ENCODE assay signal across 14 mouse cellular contexts in the genomic region with DNA sequence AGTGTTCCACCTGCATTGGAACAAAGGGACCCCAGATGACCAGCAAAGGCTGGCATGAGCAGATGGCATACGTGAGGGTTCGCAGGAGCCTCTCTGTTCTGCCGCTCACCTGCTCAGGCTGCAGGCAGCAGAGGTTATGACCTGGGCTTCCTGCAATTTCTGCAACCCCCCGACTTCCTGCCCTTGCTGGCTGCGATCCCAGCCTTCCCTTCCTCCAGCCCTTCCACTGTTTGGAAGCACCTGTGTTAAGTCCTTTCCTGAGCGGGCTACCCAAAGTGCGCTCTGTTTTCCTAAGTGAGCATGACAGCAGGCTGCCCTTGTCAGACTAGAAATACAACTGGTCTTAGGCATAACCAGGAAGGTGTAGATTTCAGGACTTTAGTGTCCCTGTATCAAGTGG. TPM values are rescaled to one million over a fixed set of nuclear protein-coding genes. Genes with fewer than 3 reads are reported as not detected.
A peak's percentile ranks its signal among the peaks of the same experiment; 100 is the strongest.
DNase-seq lines count a peak whose midpoint lies in the region; ATAC-seq and TF ChIP-seq lines count a peak whose summit lies in the region.
"Had no signal": no experiment of that assay in that cellular context is flagged by ENCODE, and none has a peak within 500 bp of the region (broad histone marks: within the 10 kb centered on the region; RNA-seq: fewer than 3 reads in every experiment).

No protein-coding gene starts in this region.

- WGBS in forebrain, embryonic 16.5 days: 91% methylated on average over 7 of the region's 7 CpGs
- WGBS in forebrain, embryonic 11.5 days: 90% methylated on average over 7 of the region's 7 CpGs
- WGBS in kidney, adult 2 months: 59% methylated on average over 7 of the region's 7 CpGs
- WGBS in heart, embryonic 15.5 days: 66% methylated on average over 7 of the region's 7 CpGs
- 76% methylated on average over 7 of the region's 7 CpGs for WGBS in liver, embryonic 13.5 days (ENCODE audit: insufficient replicate concordance)
- whole genome bisulfite sequencing in hindbrain, embryonic 16.5 days: 88% methylated on average over 7 of the region's 7 CpGs

- H3K27me3 ChIP-seq in forebrain, embryonic 16.5 days (replicated peaks; ENCODE audit: control insufficient read depth, insufficient read depth, low read length): no peaks in the 10 kb centered on the region
- no peaks in the 10 kb centered on the region for H3K27me3 ChIP-seq in forebrain, embryonic 11.5 days (ENCODE audit: control insufficient read depth, insufficient read depth, low read length)
- no peaks in the 10 kb centered on the region for H3K27me3 ChIP-seq in kidney, adult 2 months (replicated peaks; ENCODE audit: control insufficient read depth, insufficient read depth, low read length)
- H3K27me3 ChIP-seq in heart, embryonic 15.5 days: no peaks in the 10 kb centered on the region
- no peaks in the 10 kb centered on the region for H3K27me3 ChIP-seq in liver, embryonic 13.5 days
- H3K27me3 ChIP-seq in hindbrain, embryonic 16.5 days (replicated peaks; ENCODE audit: control insufficient read depth, insufficient read depth, low read length): no peaks in the 10 kb centered on the region
- H3K27me3 ChIP-seq: hindbrain, embryonic 15.5 days; midbrain, embryonic 12.5 days; Patski had no signal

- DNase-seq in forebrain, embryonic 11.5 days (ENCODE audit: low spot score): no peak
- DNase-seq in kidney, postnatal 4 days: peak; percentile 36 to 46
- no peak for DNase-seq in kidney, adult 2 months
- DNase-seq in liver, embryonic 13.5 days: no peak
- no peak for DNase-seq in spleen, adult 12 weeks (ENCODE audit: low spot score)
- DNase-seq: cerebellum, adult 8-10 months had no signal

- H3K36me3 ChIP-seq in forebrain, embryonic 16.5 days (ENCODE audit: control insufficient read depth, insufficient read depth): peaks cover 18% of the 10 kb centered on the region
- no peaks in the 10 kb centered on the region; the same call in 1 of the 2 replicates for H3K36me3 ChIP-seq in forebrain, embryonic 11.5 days (ENCODE audit: control insufficient read depth, insufficient read depth, low read length)
- H3K36me3 ChIP-seq in kidney, adult 2 months (ENCODE audit: control insufficient read depth, insufficient read depth, low read length): no peaks in the 10 kb centered on the region; the same call in 1 of the 2 replicates
- H3K36me3 ChIP-seq in heart, embryonic 15.5 days: peaks cover 20% of the 10 kb centered on the region
- peaks cover 48% of the 10 kb centered on the region for H3K36me3 ChIP-seq in liver, embryonic 13.5 days
- H3K36me3 ChIP-seq in hindbrain, embryonic 16.5 days (ENCODE audit: control insufficient read depth, insufficient read depth, low read length): peaks cover 13% of the 10 kb centered on the region; the same call in 1 of the 2 replicates

- H3K9me3 ChIP-seq in forebrain, embryonic 16.5 days (ENCODE audit: control insufficient read depth, low read length): no peaks in the 10 kb centered on the region; the same call in 1 of the 2 replicates
- no peaks in the 10 kb centered on the region for H3K9me3 ChIP-seq in forebrain, embryonic 11.5 days (ENCODE audit: control insufficient read depth, low read length)
- no peaks in the 10 kb centered on the region for H3K9me3 ChIP-seq in heart, embryonic 15.5 days (replicated peaks)
- no peaks in the 10 kb centered on the region for H3K9me3 ChIP-seq in liver, embryonic 13.5 days (replicated peaks)
- no peaks in the 10 kb centered on the region for H3K9me3 ChIP-seq in hindbrain, embryonic 16.5 days (ENCODE audit: control insufficient read depth, low read length)
- H3K9me3 ChIP-seq: hindbrain, embryonic 15.5 days; midbrain, embryonic 12.5 days had no signal

- TF ChIP-seq POLR2A in kidney, adult 2 months (IDR thresholded peaks at IDR 0.05; ENCODE audit: low read depth, low read length): no peak

- no peak overlapping the region for H3K9ac ChIP-seq in forebrain, embryonic 16.5 days (replicated peaks; ENCODE audit: low read depth, low read length)
- no peak overlapping the region for H3K9ac ChIP-seq in forebrain, embryonic 11.5 days (ENCODE audit: low read length)
- H3K9ac ChIP-seq in heart, embryonic 15.5 days: no peak overlapping the region
- no peak overlapping the region for H3K9ac ChIP-seq in liver, embryonic 13.5 days
- no peak overlapping the region for H3K9ac ChIP-seq in hindbrain, embryonic 16.5 days (ENCODE audit: low read depth, low read length)
- H3K9ac ChIP-seq: hindbrain, embryonic 15.5 days; midbrain, embryonic 12.5 days had no signal

- H3K27ac ChIP-seq in forebrain, embryonic 16.5 days (ENCODE audit: low read length): peak overlapping the region; percentile 36
- no peak overlapping the region for H3K27ac ChIP-seq in forebrain, embryonic 11.5 days (ENCODE audit: low read depth, low read length)
- no peak overlapping the region for H3K27ac ChIP-seq in kidney, adult 2 months (ENCODE audit: insufficient read depth, low read depth, low read length)
- H3K27ac ChIP-seq in heart, embryonic 15.5 days: peak overlapping the region; percentile 48; the same call in 1 of the 2 replicates
- peak overlapping the region; percentile 37 for H3K27ac ChIP-seq in liver, embryonic 13.5 days
- no peak overlapping the region for H3K27ac ChIP-seq in hindbrain, embryonic 16.5 days (ENCODE audit: low read depth, low read length)
- H3K27ac ChIP-seq: hindbrain, embryonic 15.5 days; midbrain, embryonic 12.5 days had no signal

- ATAC-seq in forebrain, embryonic 16.5 days: no peak
- no peak for ATAC-seq in forebrain, embryonic 11.5 days (replicated peaks; ENCODE audit: low FRiP score)
- ATAC-seq in heart, embryonic 15.5 days (replicated peaks; ENCODE audit: insufficient number of reproducible peaks, insufficient read depth, low FRiP score, low read depth): 0 out of 2 replicates have a peak, but pooled peaks have one; percentile 47
- peak; percentile 43; the same call in 1 of the 2 replicates for ATAC-seq in liver, embryonic 13.5 days (ENCODE audit: low read depth)
- no peak for ATAC-seq in hindbrain, embryonic 16.5 days
- ATAC-seq: lung, postnatal 0 days; Patski had no signal

- H3K4me3 ChIP-seq in forebrain, embryonic 16.5 days (replicated peaks; ENCODE audit: low read length): no peak overlapping the region
- no peak overlapping the region for H3K4me3 ChIP-seq in forebrain, embryonic 11.5 days (ENCODE audit: low read depth, low read length)
- H3K4me3 ChIP-seq in kidney, adult 2 months (ENCODE audit: insufficient read depth, low read depth, low read length): no peak overlapping the region
- H3K4me3 ChIP-seq in heart, embryonic 15.5 days: no peak overlapping the region
- no peak overlapping the region for H3K4me3 ChIP-seq in liver, embryonic 13.5 days (replicated peaks)
- no peak overlapping the region for H3K4me3 ChIP-seq in hindbrain, embryonic 16.5 days (ENCODE audit: low read length)
- H3K4me3 ChIP-seq: hindbrain, embryonic 15.5 days; midbrain, embryonic 12.5 days; myocyte had no signal

- no peak overlapping the region for H3K4me2 ChIP-seq in forebrain, embryonic 16.5 days (ENCODE audit: low read length)
- no peak overlapping the region for H3K4me2 ChIP-seq in forebrain, embryonic 11.5 days (ENCODE audit: low read depth, low read length, severe bottlenecking)
- no peak overlapping the region for H3K4me2 ChIP-seq in heart, embryonic 15.5 days
- H3K4me2 ChIP-seq in liver, embryonic 13.5 days: peak overlapping the region; percentile 16; the same call in 1 of the 2 replicates
- no peak overlapping the region for H3K4me2 ChIP-seq in hindbrain, embryonic 16.5 days (ENCODE audit: low read length)
- H3K4me2 ChIP-seq: hindbrain, embryonic 15.5 days; midbrain, embryonic 12.5 days had no signal

- no peaks in the 10 kb centered on the region for H3K4me1 ChIP-seq in forebrain, embryonic 16.5 days (replicated peaks; ENCODE audit: control insufficient read depth, insufficient read depth, low read length)
- H3K4me1 ChIP-seq in forebrain, embryonic 11.5 days (replicated peaks; ENCODE audit: control insufficient read depth, insufficient read depth, low read length): no peaks in the 10 kb centered on the region
- no peaks in the 10 kb centered on the region for H3K4me1 ChIP-seq in kidney, adult 2 months (ENCODE audit: control insufficient read depth, insufficient read depth, low read length)
- H3K4me1 ChIP-seq in heart, embryonic 15.5 days (replicated peaks): no peaks in the 10 kb centered on the region
- 0 out of 2 replicates have a peak, but pooled peaks cover 9% of the 10 kb centered on the region for H3K4me1 ChIP-seq in liver, embryonic 13.5 days (replicated peaks)
- no peaks in the 10 kb centered on the region for H3K4me1 ChIP-seq in hindbrain, embryonic 16.5 days (ENCODE audit: control insufficient read depth, insufficient read depth, low read depth, low read length)
- H3K4me1 ChIP-seq: hindbrain, embryonic 15.5 days had no signal

- TF ChIP-seq CTCF in kidney, adult 2 months (conservative IDR thresholded peaks at IDR 0.05; ENCODE audit: insufficient read depth, insufficient read length, low read depth, low read length): no peak

RNA-seq across cellular contexts. Expression of gene Disc1, which starts 16.9 kb away (rescaled TPM):
- polyA plus RNA-seq in forebrain, embryonic 16.5 days (2015; fragmentation: Nextera tagmentation; extraction: Ambion mirVana): 1.0 and 1.1 TPM in 2 replicates
- polyA plus RNA-seq in forebrain, embryonic 11.5 days (2014; fragmentation: Nextera tagmentation; extraction: Ambion mirVana): 1.0 and 1.3 TPM in 2 replicates
- polyA plus RNA-seq in kidney, adult 2 months (2012; rRNA removed): 0.46 and 0.58 TPM in 2 replicates
- 2.7 and 3.3 TPM in 2 replicates for polyA plus RNA-seq in heart, embryonic 15.5 days (2015; fragmentation: Nextera tagmentation; extraction: Ambion mirVana)
- polyA plus RNA-seq in liver, embryonic 13.5 days (2015; fragmentation: Nextera tagmentation; extraction: Ambion mirVana): 0.25 and 0.33 TPM in 2 replicates
- 2.0 and 2.6 TPM in 2 replicates for polyA plus RNA-seq in hindbrain, embryonic 16.5 days (2015; fragmentation: Nextera tagmentation; extraction: Ambion mirVana)

RNA-seq across cellular contexts. Expression of gene Tsnax, which starts 24.3 kb away (rescaled TPM):
- polyA plus RNA-seq in forebrain, embryonic 16.5 days (2015; fragmentation: Nextera tagmentation; extraction: Ambion mirVana): 158 and 162 TPM in 2 replicates
- polyA plus RNA-seq in forebrain, embryonic 11.5 days (2014; fragmentation: Nextera tagmentation; extraction: Ambion mirVana): 126 and 130 TPM in 2 replicates
- 29.6 and 37.8 TPM in 2 replicates for polyA plus RNA-seq in kidney, adult 2 months (2012; rRNA removed)
- 77.3 and 91.1 TPM in 2 replicates for polyA plus RNA-seq in heart, embryonic 15.5 days (2015; fragmentation: Nextera tagmentation; extraction: Ambion mirVana)
- polyA plus RNA-seq in liver, embryonic 13.5 days (2015; fragmentation: Nextera tagmentation; extraction: Ambion mirVana): 53.0 and 59.6 TPM in 2 replicates
- polyA plus RNA-seq in hindbrain, embryonic 16.5 days (2015; fragmentation: Nextera tagmentation; extraction: Ambion mirVana): 210 and 220 TPM in 2 replicates

Comparison
In these comparisons a context has a peak if more than half of its experiments do, and no peak if none do; other contexts are left out.
1. H3K27ac ChIP-seq: peak in forebrain, embryonic 16.5 days (single experiment), heart, embryonic 15.5 days (single experiment) and liver, embryonic 13.5 days (single experiment); none in forebrain, embryonic 11.5 days (single experiment), kidney, adult 2 months (single experiment) and hindbrain, embryonic 16.5 days (single experiment).
2. DNase-seq: peak in kidney, postnatal 4 days (2 of 2); none in forebrain, embryonic 11.5 days (single experiment), kidney, adult 2 months (single experiment), liver, embryonic 13.5 days (single experiment) and spleen, adult 12 weeks (single experiment).
3. ATAC-seq: peak in heart, embryonic 15.5 days (single experiment) and liver, embryonic 13.5 days (single experiment); none in forebrain, embryonic 16.5 days (single experiment), forebrain, embryonic 11.5 days (single experiment) and hindbrain, embryonic 16.5 days (single experiment).